Mouse (Mus musculus) spleen, postnatal 36 days (tissue): Measurements from ENCODE around the gene Gm20388.
A peak's percentile ranks its signal among the peaks of the same experiment; 100 is the strongest.

Experiments
- DNase-seq, 2 experiments: peaks; one replicate each; pipeline ENCODE4 v3.0.0; 2022; ENCODE audit warnings: low spot score in 2 of 2, mixed read lengths in 1 of 2

Gene Gm20388

DNA sequence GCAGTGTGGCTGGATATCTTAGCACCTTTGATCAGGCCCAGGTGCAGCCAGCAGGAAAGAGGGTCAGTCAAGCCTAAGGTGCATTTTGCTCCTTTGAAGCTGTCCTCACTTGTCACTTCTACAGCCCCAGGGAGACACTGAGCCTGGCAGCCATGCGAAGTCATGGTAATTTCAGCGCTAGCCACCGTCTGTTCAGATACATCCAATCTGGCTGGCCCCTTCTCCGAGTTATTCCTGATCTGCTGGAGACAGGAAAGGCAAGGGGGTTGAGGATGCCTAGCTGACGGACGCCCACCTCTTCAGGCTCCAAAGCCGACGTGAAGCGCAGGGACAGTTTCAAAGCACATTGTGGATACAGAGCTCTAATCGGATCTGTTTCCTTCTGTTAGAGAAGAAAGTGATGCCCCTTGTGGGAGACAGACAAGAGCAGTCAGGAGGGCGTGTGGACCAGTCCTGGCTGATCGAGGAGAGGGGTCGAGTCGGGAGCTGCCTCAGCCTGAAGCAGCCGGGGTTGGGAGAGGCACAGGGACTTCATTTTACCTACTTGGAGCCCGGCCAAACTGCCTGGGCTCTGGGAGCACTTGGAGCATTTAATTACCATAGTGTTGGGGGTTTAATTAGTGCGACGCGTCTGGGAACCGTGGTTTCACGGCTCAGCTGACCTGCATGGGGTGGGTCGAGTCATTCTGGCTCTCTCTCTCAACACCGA lies 2613.2 kb downstream of the Gm20388 start:
- no peak for DNase-seq

GRCm38 (mm10) chr8:122524506-122524905 lies 2613.9 kb downstream of the Gm20388 start:
- DNase-seq: no peak

DNA sequence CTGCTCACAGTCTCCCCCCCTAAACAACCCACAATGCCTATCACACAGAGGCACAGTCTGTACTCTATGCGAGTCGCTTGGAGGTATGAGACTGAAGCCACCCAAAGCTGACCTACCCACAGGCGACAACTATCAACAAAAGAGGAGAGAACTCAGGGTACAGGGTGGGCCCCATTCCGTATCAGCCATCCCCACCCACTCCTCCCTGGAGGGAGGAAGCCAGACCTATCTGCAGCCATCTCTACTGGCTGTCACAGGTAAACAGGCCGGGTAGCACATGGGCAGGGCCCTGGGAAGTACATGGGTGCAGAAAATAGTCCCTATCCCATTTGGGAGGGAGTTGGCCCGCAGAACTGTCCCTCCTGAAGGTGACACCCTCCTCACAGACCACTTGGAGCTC lies 2614.4 kb downstream of the Gm20388 start:
- no peak for DNase-seq

DNA sequence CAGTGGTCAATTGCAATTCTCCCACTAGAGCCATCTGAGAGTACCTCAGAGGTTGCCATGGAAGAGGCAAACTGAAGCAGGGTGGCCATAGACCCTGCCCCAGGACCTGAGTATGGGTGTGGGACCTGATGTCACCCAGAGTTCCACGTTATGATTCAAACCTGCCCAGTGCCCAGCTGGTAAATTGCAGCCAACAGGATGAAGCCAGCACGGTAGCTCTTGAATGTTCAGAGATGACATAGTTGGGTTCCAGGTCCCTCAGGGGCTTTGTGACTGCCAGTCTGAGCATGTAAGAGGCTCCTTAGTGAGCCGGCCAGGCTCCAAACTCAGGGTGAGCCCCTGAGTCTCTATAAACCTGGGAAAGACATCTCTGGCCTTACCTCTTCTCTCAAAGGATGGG lies 2615.4 kb downstream of the Gm20388 start:
- no peak for DNase-seq

GRCm38 (mm10) chr8:122526526-122527170 lies 2616.0 kb downstream of the Gm20388 start:
- no peak for DNase-seq

DNA sequence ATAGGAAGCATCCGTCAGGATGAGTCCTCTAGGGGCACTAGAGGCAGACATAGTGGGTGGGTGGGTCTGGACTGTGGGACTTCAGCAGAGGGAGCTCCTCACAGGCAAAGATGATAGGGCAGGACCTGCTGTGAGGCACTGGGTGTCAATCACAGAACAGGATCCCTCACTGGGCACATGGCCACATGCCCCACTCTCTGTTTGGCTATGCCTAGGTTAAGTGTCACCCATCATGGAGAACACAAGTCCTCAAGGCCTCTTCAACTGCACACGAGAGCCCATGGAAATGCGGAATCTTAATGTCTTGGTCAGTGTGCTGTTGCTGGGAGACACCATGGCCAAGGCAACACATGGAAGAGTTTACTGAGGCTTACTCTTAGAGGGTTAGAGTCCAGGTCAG lies 2617.3 kb downstream of the Gm20388 start:
- no peak for DNase-seq

- DNase-seq: no peak
Observed at GRCm38 (mm10) chr8:122529159-122529558, 2618.5 kb downstream of the Gm20388 start.

GRCm38 (mm10) chr8:122531312-122531711 lies 2620.7 kb downstream of the Gm20388 start:
- no peak for DNase-seq

DNA sequence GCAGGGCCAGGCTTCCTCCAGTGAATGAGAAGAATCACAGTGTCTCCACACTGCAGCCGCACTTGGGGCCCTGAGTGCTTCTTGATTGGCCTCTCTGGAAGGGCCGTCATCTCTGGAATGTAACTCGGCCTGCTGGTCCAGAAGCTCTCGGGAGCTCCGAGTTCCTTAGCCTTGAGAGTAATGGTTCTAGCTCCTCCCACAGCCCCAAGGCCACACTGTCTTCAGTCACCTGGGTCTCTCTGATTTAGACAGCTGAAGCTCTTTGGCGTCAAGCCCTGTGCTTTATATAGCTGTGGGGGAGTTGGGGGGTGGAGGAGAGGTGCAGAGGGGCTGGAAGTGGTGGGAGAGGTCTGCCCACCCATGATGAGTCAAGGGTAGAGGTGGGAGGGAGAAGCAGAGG lies 2626.4 kb downstream of the Gm20388 start:
- DNase-seq: no peak

DNA sequence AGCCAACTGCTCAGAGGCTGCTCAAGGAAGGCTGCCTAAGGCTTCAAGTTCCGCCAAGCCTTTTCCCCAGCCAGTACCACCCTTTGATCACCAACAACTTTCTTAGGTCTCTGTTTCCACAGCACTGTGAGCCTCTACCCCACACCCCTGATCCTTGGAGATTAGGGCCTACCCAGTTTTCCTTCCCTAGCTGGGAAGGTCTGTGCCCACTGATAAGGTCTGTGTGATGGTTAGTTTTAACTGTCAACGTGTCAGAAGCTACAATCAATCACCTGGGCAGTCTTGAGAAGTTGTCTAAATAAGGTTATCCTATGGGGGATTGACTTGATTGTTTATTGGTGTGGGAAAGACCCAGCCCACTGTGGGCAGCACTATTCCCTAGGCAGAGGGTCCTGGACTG lies 2627.2 kb downstream of the Gm20388 start:
- DNase-seq: peak; percentile 31 to 63

GRCm38 (mm10) chr8:122538310-122539076 lies 2627.9 kb downstream of the Gm20388 start:
- DNase-seq: no peak

- DNase-seq: no peak
Observed at GRCm38 (mm10) chr8:122544138-122544537, 2633.5 kb downstream of the Gm20388 start.

- peak in 1 of 2 experiments; percentile 56 for DNase-seq
Observed at GRCm38 (mm10) chr8:122546066-122546755, 2635.6 kb downstream of the Gm20388 start.

DNA sequence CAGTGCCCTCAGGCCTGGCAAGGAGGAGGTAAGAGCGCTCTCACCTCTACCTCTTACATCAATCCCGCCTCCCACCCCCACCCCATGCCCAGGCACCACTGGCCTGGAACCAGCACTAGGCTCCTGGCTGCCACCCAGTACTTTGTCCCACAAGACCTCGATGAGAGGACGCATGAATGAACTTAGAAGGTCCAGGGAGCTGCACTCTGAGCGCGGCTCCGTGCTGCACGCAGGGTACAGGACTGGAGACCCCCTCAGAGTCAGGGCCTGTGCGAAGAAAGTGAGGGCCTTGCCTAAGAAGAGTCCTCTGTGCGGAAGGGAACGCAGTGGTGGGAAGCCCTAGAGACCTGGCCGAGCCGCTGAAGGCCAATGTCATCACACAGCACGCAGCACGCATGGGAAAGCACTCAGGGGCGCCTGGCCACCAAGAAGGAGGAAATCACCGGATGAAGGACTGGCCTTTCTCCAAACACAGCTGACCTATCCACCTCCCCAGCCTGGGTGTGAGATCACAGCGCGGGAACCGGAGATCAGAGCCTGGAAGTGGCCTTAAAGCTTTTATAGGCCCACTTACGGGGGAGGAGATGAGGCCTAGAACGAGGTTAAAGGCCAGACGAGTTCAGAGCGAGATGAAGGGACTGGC lies 2636.3 kb downstream of the Gm20388 start:
- DNase-seq: no peak

- peak; percentile 88 to 90 for DNase-seq
Observed at GRCm38 (mm10) chr8:122547815-122548214, 2637.2 kb downstream of the Gm20388 start.

DNA sequence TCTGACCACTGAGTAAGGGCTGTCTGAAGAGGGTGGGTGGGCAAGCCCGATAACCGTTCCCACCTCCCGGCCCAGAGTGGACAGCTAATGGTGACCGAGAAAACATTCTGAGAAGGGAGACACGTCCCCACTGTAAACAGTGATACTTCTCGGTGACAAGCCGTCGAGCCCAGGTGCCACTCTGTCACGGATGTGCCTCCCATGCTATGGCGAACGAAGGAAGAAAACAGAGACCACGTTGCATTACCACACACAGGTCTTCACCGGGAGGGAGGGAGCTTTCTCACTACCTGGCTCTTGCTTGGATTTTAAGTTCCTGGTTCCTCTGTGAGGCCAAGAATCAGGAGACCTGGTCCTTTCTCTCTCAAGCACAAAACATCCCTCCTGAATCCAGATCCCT lies 2637.7 kb downstream of the Gm20388 start:
- no peak for DNase-seq

DNA sequence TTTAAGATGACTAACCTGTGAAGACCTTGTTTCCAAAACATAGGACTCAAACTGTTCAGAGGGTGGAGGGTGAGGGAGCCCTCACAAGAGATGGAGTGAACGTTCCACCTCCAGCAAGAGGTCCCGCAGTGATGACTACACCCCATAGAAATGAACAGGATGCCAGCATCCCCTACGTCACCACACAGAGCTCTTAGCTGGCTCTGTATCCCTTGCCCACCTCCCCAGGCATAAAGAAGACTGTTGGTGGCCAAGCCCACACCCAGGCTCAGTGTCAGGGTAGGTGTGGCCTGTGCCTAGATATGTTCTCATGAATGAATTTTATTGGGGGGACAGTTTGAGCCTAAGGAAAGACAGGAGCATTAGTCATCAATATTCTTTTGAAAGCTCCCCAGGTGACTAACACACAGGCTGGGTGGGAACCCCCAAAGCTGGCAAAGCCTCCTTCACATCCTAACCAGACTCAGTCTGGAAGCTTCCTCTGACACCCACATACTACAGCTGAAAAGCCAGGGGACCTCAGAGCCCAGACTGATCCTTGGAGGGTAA lies 2638.3 kb downstream of the Gm20388 start:
- DNase-seq: no peak

- DNase-seq: peak in 1 of 2 experiments; percentile 35
Observed at GRCm38 (mm10) chr8:122550234-122550994, 2639.8 kb downstream of the Gm20388 start.

GRCm38 (mm10) chr8:122550995-122551264 lies 2640.3 kb downstream of the Gm20388 start:
- no peak for DNase-seq

DNA sequence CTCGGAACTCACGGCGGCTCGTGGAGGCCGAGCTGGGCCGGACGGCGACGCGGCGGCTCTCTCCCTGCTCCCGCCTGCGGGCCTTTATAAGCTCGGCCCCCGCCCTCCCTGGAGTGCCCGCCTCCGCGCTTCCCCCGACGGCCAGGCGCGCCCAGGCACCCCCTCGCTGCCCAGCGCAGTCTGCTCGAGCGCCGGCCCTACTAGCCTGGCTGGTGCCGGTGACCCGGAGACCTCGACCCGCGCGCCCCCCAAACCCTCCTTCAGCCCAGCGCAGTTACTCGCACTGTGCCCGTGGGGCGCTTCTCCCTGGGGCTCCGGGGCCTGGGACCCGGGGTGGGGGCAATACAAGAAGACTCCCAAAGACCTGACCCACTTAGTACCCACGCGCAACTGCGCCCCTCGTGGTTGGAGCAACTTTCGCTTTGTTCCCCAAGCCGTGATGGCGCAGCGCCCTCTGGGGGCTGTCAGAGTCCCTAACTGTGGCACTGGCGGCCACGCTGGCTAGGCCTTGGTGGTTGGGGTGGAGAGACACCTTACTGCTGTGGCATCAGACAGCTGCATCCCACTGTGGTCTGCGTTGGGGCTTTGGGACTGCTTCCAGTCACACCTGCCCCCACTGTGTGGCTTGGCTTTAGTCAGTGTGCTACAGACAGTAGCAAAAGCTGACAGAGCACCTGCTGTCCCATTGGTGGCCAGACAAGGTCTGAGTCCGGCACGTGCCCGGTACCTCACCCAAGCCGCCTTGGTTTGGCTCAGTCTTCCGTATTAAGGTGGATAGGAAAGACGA lies 2640.8 kb downstream of the Gm20388 start, which contains the start of gene Piezo1:
Piezo1 (minus strand) TSS at position 65 of the 787 bp plus-strand sequence.
- peak; percentile 88 to 91 for DNase-seq
